Mouse (Mus musculus) lung, adult 2 months (tissue): ENCODE results near the gene Nfkbiz.

Experiments used
- CTCF ChIP-seq: fragments of 200-500 bp; IDR thresholded peaks from 2 replicates; pipeline ENCODE4 v1.5.1; 2011; ENCODE audit warnings: mild to moderate bottlenecking, low read length, control low read depth; ENCODE audit not compliant: insufficient read depth
- POLR2A ChIP-seq: fragments of 200-500 bp; IDR thresholded peaks from 2 replicates; pipeline ENCODE4 v1.6.1; 2011; ENCODE audit warnings: low read depth, mild to moderate bottlenecking, control low read depth, low read length, borderline replicate concordance; ENCODE audit errors: extremely low read depth

DNA sequence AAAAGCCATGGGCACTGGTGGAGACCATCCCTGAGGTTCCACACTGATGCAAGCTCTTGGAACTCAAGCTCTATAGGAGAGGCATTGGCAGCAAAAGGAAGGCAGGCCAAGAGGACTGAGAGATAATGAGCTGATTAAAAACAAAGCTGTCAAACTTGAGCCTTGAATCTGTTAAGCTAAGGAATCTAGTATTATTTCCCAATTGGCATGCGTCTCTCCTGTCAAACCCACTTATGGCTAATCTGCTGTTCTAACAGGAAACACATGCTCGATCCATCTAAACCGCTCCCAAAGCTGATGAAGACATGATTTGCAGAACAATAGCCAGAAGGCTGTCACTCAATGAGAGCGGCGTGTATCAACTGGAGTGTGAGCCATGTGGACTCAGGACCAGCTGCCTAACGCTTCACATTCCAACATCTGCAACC is 31.2 kb downstream of the Nfkbiz start:
- TF ChIP-seq POLR2A (no peak), CTCF (no peak)
